Mouse (Mus musculus) mouse trophoblast stem cell (cell line): ENCODE data around the gene Gnat1.

Source experiments
- in situ Hi-C, 2 experiments: fragments of 300-500 bp; cut with MseI, MboI; formaldehyde crosslinking; loops; 2 replicates in 1 of 2; 3 replicates in 1 of 2; pipeline ENCODE4 v1.15.1; 2025

Gnat1 gene

DNA sequence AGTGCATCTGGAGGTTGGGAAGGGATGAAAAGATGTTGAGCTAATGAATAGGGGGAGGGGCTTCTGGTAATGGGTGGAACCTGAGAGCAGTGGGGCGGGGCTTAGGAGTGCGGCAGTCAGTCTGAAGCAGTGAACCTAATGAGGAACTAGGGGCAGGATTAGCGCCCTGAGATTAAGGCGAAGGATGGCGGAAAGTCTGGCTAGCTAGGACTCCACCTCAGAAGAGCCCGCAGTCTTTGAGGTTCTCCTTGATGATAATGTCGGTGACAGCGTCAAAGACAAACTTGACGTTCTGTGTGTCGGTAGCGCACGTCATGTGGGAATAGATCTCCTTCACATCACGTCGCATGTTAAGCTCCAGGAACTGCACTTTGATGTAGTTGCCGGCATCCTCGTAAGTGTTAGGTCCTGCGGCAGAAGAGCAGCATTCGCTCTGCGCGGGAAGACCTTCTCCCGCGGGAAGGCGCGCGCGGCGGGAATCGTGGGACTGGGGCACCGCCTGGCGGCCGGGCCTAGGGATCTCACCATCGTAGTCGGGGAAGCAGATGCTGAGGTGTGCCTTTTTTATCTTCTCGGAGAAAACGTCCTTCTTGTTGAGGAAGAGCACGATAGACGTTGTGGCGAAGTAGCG lies 3.7 kb downstream of the Gnat1 start:
- in situ Hi-C loops, result loop anchor here in 1 of 2 experiments (5.0 kb wide), 1 partner anchor 33 kb away; no protein-coding TSS in a partner anchor

DNA sequence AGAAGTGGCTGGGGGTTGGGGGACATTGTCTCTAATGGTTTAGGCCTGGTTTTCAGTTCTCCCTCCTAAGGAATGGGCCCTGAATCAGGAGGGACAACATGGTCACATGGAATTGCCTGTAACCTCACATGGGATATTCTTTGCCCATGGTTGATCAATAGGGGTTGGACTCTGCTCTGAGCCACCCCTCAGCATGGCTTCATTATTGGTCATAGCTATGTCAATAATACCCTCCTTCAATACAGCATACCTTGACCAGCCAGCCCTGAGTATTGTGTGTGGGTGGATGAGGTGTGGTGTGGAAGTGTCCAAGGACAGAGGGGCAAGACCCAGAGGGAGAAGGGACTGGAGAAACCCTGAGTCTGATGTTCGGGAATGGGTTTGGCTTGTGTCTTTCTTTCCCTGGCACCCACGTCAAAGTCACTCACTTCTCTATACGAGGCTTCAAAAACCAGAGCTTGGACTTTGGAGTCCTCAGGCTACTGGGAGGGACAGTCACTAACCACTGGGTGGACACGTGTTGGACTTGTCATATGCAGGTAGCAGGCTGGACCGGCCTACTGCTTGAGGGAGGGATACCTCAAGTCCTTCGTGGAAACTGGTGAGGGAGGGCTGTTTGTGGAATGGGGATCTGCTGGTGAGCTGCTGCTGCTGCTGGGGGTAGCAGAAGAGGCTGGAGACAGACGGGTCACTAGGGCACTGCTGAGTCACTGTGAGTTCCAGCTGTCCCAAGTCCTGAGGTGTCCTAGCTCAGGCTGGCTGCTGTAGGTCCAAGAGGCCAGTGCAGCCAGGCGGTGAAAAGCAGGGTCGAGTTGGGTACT lies 4.7 kb downstream of the Gnat1 start:
- in situ Hi-C loops, result loop anchor here in 1 of 2 experiments (5.0 kb wide), 1 partner anchor 33 kb away; no protein-coding TSS in a partner anchor

DNA sequence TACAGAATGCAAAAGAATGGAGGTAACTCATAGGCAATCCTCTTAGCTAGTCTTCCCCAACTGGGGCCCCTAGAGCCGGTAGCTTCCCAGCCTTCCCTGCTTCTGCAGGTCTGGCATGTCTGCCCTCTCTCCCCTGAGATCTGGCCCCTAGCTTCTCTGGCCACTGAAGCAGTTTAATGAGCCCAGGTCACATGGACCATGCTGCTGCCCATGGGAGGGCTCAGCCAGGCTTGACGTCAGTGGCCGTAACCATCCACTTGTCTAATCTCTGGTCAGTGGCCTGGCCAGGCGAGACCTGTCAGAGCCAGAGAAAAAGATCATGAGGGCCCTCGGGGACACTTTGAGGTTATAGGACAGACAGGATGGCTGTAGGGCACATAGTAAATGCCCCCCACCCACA lies 9.3 kb downstream of the Gnat1 start:
- in situ Hi-C loops, result no loop called here

DNA sequence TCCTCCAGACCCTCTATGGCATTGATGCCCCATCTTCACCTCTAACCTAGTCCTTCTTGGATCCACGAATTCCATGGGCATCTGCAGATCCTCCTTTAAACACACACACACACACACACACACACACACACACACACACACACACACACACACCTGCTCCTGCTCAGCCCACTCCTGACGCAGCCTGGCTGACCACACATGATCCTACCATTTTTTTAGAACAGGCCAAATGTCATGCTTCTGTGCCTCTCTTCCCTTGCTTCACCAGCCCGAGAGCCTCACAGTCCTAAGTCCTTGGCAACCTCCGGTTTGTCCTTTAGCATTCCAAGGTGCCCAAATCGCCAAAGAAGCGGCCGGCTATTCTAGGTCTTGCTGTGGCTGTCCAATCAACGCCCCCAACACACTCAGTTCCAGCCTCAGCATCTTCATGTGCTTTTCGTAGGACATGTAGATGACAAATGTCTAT lies 10.0 kb downstream of the Gnat1 start, which contains the start of gene Slc38a3:
Gene Slc38a3, minus strand, starts transcription at position 51 of the 466 bp plus-strand sequence.
- in situ Hi-C loops, result no loop called here

DNA sequence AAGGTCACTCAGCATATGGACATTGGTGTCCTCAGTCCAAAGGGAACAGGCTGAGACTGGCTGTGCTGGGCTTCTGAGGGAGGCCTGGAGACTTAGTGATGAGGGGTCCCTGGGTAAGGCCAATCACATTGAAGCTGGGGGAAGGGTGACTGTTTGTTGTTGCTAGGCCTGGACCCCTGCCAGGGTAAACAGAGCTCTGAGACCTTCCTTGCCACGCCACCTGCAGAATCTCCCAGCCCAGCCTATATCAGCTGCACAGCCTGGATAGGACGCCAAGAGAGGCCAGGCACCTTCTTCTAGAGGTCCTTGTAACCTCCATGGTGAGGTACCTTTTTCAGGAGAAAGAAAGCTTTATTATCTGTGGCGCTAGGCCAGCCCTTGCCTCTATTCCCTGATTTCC lies 10.6 kb downstream of the Gnat1 start:
- in situ Hi-C loops, result no loop called here

DNA sequence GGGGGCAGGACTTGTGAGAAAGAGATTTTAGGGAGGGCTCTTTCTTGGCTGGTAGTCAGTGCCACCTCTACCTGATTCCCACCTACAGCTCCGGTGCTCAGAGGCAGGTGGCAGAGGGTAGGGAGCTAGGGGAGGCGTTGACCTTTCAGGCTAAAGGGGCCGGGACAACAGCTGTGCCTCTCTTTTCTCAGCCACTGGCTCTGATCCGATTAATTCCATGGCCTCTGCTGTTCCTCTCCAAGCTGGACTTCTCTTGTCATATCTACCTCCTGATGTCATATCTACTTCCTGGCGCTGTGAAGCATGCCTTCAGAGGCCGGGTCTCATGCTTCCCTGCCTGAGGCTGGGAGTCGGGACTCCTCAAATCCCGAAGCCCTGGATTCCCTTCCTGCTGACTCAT lies 11.5 kb downstream of the Gnat1 start:
- in situ Hi-C loops, result no loop called here

DNA sequence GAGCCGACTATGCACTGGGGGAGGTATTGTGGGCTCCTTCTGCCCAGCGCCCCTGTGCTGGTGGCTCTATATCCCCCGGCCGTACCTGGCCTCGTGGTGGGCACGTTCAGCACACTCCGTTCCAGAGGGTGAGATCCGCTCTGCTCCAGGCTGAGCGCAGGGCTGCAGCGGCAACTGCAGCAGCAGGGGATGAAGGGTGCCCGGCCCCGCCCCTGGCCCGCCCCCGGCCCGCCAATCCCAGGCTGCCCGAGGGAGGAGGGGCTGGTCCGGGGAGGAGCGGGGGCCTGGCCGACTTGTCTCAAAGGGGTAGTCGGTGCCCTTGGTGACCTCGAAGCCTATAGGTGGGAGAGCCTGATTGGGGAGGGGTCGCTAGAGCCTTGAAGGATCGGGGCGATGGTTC lies 12.3 kb downstream of the Gnat1 start:
- in situ Hi-C loops, result no loop called here

DNA sequence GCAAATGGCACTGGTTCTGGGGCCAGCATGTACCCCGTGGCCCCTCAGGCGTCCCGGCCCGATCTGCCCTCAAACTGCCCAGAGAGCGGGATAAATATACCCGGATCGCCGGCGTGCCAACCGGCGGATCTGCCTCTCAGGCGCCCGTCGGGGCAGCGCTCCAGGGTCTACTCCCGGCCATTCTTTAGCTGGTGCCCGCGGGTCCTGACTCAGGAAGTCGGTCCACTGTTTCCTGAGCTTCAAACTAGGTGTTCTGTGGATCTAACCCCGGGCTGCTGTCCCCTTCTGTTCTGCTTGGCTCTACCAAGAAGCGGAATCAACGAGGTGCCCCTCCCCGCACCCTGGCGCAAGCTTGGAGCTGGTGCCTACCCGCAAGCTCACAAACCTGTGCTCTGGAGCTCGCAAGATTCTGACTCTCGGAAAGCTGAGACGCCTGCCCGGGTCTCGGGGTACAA lies 12.7 kb downstream of the Gnat1 start:
- in situ Hi-C loops, result no loop called here

DNA sequence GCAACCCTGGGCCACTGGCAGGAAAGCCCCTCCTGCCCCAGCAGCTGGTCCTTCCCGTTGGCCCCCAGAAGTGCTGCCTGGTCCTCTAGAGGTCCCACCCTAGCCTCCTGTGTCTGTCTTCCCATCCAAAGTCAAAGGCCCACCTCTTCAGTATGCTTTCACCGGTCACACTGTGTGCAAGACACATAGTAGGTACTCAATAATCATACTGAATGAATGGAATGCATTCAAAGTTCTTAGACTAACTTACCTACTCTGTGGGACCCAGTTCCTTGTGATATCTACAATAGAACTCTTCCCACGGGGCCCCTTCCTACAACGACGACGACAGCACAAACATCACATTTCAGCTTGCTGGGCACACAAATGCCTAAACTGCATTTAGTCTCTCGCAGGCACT lies 14.2 kb downstream of the Gnat1 start:
- in situ Hi-C loops, result no loop called here

DNA sequence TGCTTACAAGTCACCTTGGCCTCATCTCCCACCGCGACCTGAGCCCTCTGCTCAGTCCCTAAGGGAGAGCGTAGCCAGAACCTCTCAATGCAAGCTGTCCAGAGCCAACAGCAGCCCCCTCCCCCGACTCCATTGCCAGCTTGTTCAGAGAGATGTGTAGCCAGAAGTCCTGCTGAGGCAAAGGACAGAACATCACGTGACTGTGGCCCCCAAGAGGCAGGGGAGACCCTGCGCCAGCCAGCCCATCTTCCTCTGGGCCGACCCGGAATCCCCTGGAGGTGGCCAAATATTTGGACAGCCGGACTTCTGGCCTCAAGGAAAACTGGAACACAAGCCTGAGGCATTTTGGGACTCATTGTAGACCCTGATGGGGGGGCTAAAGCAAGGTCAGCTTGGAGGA lies 16.0 kb downstream of the Gnat1 start:
- in situ Hi-C loops, result no loop called here

DNA sequence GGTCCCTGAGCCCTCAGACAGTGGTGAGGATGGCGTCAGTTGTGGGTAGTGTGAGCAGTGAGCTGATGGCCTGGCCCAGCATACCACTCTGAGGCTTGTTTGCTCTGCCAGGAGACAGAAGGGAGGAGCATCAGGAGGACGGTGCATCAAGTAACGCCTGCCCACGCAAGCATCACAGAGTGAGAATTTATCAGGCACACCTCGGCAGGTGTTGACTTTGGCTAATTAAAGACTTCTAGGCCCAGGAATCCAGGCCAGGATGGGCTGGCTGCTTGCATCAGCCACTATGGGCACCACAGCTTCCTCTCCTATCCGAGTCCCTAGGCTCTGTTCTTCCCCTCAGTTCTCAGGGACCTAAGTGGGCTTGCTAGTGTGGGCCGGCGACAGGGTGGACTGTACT lies 17.2 kb downstream of the Gnat1 start:
- in situ Hi-C loops, result no loop called here

DNA sequence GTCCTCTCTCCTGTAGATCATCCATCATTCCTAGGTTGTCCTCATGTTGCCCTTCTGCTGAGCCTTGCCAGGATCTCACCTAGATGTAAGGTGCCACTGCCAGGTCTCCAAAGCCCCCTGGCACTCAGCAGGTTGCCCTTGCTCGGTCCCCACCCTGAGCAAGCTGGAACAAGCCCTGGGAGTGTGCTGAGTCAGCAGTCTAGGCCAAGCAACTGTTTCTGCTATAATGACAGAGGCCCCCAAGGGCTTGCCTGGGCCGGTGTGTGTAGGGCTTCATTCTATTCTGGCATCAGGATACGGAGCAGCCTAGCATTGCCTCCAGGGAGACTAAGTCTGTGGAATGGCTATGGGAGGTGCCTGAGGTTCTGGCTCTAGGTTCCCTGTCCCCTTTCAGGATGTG lies 18.7 kb downstream of the Gnat1 start:
- in situ Hi-C loops, result no loop called here

DNA sequence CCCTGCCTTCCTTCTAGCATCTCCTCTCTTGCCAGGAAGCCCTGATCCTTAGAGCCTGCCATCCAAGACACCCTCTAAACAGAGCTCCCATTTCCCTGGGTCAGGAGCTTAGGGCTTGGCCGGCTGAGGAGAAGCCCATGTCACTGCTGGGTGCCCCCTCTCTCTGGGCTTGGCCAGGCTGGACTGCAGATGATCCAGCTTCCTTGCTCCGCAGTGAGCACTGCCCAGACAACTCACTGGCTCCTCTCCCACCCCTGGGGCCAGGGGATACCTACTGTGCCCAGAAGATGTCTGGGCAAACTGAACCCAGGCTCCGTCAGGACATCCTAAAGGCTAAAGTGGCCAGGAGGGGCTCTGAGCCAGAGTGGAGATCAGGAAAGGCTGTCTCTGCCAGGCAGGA lies 19.6 kb downstream of the Gnat1 start:
- in situ Hi-C loops, result no loop called here

DNA sequence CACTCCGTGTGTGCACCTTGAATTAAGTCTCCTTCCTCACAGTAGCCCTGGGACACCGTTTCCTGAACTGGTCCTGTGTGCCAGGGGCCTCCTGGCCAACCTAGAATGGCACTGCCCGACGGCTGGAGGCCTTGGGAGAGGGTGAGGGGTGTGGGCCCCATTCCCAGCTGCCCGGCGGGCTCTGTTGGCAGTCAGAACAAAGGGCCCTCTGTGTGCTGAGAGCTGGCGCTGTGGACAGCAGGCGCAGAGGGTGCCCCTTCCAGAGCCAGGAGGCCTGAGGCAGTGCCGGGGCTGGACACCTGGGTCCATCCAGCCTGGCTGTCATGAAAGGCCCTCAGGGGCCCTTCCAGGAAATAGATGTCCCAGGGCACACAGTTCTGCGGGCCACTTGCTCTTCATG lies 20.0 kb downstream of the Gnat1 start:
- in situ Hi-C loops, result no loop called here

DNA sequence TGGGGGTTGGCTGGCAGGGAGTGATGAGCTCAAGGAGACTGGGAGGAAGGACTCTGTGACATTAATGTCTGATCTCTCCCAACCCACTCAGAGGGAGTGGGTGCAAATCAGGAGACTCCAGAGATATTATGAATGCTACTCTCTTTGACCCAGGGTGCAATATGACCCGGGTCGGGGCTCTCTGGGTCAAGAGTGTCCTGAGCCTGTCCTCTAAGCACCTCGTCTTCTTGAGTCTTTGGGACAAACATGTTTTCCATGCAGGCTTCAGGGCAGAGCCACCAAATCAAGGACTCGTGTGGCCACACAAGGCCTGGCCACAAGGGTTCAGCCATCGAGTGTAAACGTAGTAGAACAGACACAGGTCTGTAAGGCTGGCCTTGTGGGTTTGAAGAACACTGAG lies 21.4 kb downstream of the Gnat1 start:
- in situ Hi-C loops, result no loop called here

DNA sequence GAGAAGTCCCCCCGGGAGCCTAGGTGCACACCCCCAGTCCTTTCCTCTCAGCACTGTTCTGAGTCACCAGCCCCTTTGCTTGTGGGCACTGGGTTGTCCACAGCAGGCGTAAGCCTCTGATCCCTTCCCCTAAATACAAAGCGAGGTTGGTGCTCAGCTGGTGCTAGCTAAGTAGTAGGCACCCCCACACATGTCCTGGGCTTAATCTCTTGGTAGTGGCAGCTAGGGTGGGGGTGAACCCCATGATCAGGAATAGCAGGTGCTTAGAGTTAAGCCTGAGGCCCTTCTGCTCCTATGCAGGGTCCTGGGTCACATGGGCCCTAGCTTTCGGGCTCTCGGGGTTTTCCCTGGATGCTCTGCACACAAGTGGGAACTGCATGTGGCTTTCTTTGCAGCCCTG lies 22.4 kb downstream of the Gnat1 start:
- in situ Hi-C loops, result no loop called here

DNA sequence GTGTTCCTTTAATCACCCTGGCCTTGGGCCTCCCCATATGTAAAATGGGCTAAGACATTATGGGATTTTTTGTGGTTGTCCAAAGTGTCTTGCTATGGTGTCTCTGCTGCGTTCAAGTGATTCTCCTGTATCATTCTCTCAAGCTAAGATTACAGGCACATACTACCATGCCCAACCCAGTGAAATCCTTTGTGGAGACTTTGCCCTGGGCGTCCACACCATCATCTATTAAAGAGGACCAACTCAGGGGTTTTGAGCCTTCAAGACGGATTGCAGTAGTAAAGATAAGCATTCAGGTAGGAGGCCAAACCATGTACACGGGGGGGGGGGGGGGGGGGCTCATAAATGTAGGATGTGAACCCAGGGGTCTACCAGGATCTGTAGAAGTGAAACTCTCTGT lies 24.9 kb downstream of the Gnat1 start:
- in situ Hi-C loops, result no loop called here

DNA sequence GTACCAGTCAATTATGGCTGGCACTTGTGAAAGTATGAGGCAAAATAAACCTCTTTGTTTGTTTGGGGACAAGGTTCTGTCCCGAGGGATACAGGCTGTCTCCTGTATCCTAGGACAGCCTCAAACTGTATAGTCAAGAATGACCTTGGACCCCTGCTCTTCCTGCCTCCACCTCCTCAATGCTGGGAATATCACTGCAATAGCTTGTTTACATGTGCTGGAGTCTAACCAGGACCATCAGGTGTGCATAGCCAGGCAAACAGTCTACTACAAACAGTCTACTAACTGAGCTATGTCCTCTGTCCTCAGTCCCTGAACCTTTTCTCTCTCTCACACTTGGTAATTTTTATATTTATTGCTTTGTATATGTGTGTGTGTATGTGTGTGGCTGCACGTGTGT lies 26.0 kb downstream of the Gnat1 start:
- in situ Hi-C loops, result no loop called here

DNA sequence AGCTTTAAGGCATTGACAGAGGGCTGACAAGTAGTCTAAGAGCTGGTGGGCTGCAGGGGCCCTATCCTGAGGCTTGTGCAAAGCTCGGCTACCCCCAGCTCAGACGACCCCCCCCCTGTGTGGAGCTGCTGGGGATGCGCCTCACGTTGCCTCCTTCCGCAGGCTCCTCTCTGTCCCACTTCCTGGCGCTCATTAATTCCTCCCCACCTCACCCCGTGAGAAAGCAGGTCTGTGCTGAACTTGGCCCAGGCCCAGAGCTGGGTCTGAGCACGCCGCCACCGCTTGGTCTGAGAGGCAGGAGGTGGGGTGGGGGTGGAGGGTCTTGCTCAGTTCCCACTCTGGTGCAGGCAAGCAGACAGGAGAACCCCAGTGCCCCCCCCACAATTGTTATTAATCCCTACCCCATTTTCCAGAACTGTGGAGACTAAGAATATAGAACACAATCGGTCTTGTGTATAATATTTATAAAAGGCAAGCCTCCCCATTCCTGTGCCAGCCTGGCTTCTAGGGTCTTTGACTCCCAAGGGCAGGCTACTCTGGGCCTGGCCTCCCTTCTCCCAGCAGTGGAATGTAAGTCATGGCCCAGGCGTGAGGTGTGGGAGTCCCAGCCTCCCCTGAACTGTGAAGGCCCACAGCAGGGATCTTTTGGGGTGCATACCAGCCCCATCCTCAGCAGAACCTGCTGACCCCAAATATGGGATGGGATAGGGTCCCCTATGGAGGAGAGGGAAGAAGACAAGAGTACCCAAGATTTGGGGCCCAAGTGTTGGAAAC lies 28.6 kb downstream of the Gnat1 start:
- in situ Hi-C loops, result no loop called here

DNA sequence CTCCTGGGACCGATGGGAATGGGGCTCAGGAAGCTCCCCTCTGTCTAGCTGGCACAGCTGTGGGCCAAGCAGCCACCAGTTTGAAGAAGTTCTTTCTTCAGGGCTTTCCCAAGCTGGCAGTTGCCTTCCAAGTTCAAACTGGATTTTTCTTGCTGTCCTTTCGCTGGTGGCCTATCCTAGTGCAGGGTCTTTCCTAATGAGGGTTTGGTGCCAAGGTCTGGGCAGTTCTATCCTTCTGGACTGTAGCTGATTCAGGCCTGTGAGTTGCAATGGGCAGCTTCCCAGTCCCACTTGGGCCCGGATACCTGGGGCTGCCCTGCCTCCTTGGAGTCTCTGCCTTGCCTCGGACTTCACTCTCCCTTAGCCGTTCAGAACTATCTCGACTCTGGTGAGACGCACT lies 29.3 kb downstream of the Gnat1 start:
- in situ Hi-C loops, result no loop called here

DNA sequence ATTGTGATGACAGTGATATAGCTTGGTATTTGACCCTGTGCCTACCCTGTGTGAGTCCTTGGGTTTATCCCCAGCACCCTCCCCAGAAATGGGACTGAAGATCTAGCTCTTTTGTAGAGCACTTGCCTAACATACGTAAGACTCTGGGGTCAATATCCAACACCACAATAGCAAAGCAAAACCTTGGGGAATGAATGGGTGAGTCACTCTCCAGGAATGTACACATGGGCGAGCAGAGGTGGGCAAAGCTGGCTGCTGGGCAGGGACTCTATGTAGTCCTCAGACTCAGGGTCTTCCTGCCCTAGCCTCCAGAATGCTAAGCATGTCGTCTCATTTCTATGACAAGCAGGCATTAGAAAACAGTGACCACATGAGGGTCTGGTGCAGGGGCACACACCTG lies 30.7 kb downstream of the Gnat1 start:
- in situ Hi-C loops, result no loop called here

DNA sequence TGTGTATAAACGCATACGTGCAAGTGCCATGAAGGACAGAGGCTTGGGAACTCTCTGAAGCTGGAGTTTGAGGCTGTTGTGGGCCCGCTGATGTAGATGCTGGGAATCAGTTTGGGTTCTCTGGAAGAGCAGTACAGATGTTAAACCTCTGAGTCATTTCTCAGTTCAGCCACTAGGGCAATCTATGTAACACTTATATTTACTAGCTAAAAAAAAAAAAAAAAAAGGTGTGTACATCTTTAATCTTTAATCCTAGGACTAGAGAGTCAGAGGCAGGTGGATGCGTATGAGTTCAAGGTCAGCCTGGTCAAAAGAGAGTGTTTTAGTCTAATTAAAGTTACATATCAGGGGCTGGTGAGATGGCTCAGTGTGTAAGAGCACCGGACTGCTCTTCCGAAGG lies 32.5 kb downstream of the Gnat1 start:
- in situ Hi-C loops, result no loop called here
